Mouse (Mus musculus): ENCODE measurements around the gene Ffar3. TPM values are rescaled to one million over a fixed set of nuclear protein-coding genes. Genes with fewer than 3 reads are reported as not detected.

The Ffar3 gene
- polyA plus RNA-seq, 1 experiment: 0.13 TPM

GRCm38 (mm10) chr7:30847934-30848333 is 8.0 kb downstream of the Ffar3 start:
- Histone ChIP-seq H3K27ac (ENCODE audit: control insufficient read depth, insufficient read depth, low read length) (no peak overlapping the region), H3K27me3 (ENCODE audit: control insufficient read depth, insufficient read depth, low read length) (no peaks in the 10 kb centered on the region), H3K36me3 (ENCODE audit: control insufficient read depth, insufficient read depth, low read length) (no peaks in the 10 kb centered on the region), H3K4me3 (ENCODE audit: control insufficient read depth, insufficient read depth, low read length) (no peak overlapping the region), H3K4me1 (replicated peaks; ENCODE audit: control insufficient read depth, insufficient read depth, low read length) (no peaks in the 10 kb centered on the region)
- TF ChIP-seq POLR2A (IDR thresholded peaks at IDR 0.05; ENCODE audit: control insufficient read depth, extremely low read depth, insufficient read depth, low read length, poor library complexity) (no peak), CTCF (IDR thresholded peaks at IDR 0.05; ENCODE audit: borderline replicate concordance, control insufficient read depth, extremely low read depth, insufficient read depth, low read length, poor library complexity) (no peak)
- DNase-seq: no peak
- 96% methylated on average over 6 of the region's 6 CpGs for WGBS

- no peak overlapping the region for H3K27ac ChIP-seq (ENCODE audit: control insufficient read depth, insufficient read depth, low read length)
- H3K36me3 ChIP-seq (ENCODE audit: control insufficient read depth, insufficient read depth, low read length): no peaks in the 10 kb centered on the region
- TF ChIP-seq POLR2A (IDR thresholded peaks at IDR 0.05; ENCODE audit: control insufficient read depth, extremely low read depth, insufficient read depth, low read length, poor library complexity): no peak
- TF ChIP-seq CTCF (IDR thresholded peaks at IDR 0.05; ENCODE audit: borderline replicate concordance, control insufficient read depth, extremely low read depth, insufficient read depth, low read length, poor library complexity): no peak
- no peak for DNase-seq
- no peaks in the 10 kb centered on the region for H3K27me3 ChIP-seq (ENCODE audit: control insufficient read depth, insufficient read depth, low read length)
- 88% methylated on average over 5 of the region's 5 CpGs for WGBS
- no peaks in the 10 kb centered on the region for H3K4me1 ChIP-seq (replicated peaks; ENCODE audit: control insufficient read depth, insufficient read depth, low read length)
- H3K4me3 ChIP-seq (ENCODE audit: control insufficient read depth, insufficient read depth, low read length): no peak overlapping the region
These were observed 8.6 kb downstream of the Ffar3 start for GRCm38 (mm10) chr7:30847386-30847785.

- DNase-seq: no peak
- Histone ChIP-seq H3K36me3 (ENCODE audit: control insufficient read depth, insufficient read depth, low read length) (no peaks in the 10 kb centered on the region), H3K4me1 (replicated peaks; ENCODE audit: control insufficient read depth, insufficient read depth, low read length) (no peaks in the 10 kb centered on the region), H3K27me3 (ENCODE audit: control insufficient read depth, insufficient read depth, low read length) (no peaks in the 10 kb centered on the region), H3K4me3 (ENCODE audit: control insufficient read depth, insufficient read depth, low read length) (no peak overlapping the region), H3K27ac (ENCODE audit: control insufficient read depth, insufficient read depth, low read length) (no peak overlapping the region)
- TF ChIP-seq CTCF (IDR thresholded peaks at IDR 0.05; ENCODE audit: borderline replicate concordance, control insufficient read depth, extremely low read depth, insufficient read depth, low read length, poor library complexity) (no peak), POLR2A (IDR thresholded peaks at IDR 0.05; ENCODE audit: control insufficient read depth, extremely low read depth, insufficient read depth, low read length, poor library complexity) (no peak)
- WGBS: 59% methylated on average over 2 of the region's 2 CpGs
These were observed 9.4 kb downstream of the Ffar3 start for GRCm38 (mm10) chr7:30846505-30847053.

DNA sequence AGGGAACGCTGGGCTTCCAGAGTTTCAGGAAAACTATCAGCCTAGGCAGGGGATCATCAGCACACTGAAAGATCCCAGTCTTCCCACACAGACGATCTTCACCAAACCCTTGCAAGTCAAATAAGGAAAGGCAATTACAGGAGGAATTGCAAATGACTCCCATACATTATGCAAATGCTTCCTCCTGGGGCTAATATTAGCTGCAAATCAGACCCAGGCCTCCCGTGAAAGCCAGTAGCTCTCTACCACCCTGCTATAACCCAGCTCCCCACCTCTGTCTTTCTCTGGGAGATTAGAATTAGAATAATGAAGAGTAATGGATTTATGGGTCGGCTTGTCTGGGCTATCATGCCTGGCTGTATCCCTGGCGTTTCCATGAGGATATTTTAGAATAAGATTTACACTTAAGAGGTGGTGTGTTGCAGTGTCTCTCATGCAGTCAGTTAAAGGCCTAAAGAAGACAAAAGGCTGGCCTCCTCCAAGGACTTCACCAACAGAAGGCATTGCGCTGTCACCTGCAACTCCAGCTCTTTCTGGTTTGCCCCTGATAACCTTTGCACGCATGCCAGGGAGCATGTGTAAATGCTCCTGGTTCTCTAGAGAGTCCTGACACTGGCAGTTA is 11.2 kb downstream of the Ffar3 start:
- 88% methylated on average over 7 of the region's 7 CpGs for WGBS
- TF ChIP-seq POLR2A (IDR thresholded peaks at IDR 0.05; ENCODE audit: control insufficient read depth, extremely low read depth, insufficient read depth, low read length, poor library complexity) (no peak), CTCF (IDR thresholded peaks at IDR 0.05; ENCODE audit: borderline replicate concordance, control insufficient read depth, extremely low read depth, insufficient read depth, low read length, poor library complexity) (no peak)
- no peak overlapping the region for H3K4me3 ChIP-seq (ENCODE audit: control insufficient read depth, insufficient read depth, low read length)
- no peak for DNase-seq
- no peaks in the 10 kb centered on the region for H3K36me3 ChIP-seq (ENCODE audit: control insufficient read depth, insufficient read depth, low read length)
- no peaks in the 10 kb centered on the region for H3K27me3 ChIP-seq (ENCODE audit: control insufficient read depth, insufficient read depth, low read length)
- H3K4me1 ChIP-seq (replicated peaks; ENCODE audit: control insufficient read depth, insufficient read depth, low read length): no peaks in the 10 kb centered on the region
- H3K27ac ChIP-seq (ENCODE audit: control insufficient read depth, insufficient read depth, low read length): no peak overlapping the region

DNA sequence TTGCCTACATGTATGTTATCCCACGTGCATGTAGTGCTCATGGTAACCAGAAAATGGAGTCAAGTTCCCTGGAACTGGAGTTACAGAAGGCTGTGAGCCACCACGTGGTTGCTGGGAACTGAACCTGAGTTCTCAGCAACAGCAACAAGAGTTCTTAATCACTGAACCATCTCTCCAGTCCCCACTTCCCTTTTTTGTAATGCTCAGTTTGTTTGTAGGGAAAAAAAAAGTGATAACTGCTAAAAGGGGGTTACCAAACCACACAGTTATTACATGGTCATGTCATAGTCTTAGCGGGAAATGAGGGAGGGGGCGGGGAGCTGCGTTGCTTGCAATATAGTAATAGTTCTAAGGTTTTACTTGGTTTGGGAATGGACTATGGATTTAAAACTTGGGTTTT is 13.9 kb downstream of the Ffar3 start:
- H3K36me3 ChIP-seq (ENCODE audit: control insufficient read depth, insufficient read depth, low read length): no peaks in the 10 kb centered on the region
- WGBS: 13% methylated on average over 5 of the region's 5 CpGs
- H3K27ac ChIP-seq (ENCODE audit: control insufficient read depth, insufficient read depth, low read length): no peak overlapping the region
- no peaks in the 10 kb centered on the region for H3K27me3 ChIP-seq (ENCODE audit: control insufficient read depth, insufficient read depth, low read length)
- H3K4me1 ChIP-seq (replicated peaks; ENCODE audit: control insufficient read depth, insufficient read depth, low read length): no peaks in the 10 kb centered on the region
- H3K4me3 ChIP-seq (ENCODE audit: control insufficient read depth, insufficient read depth, low read length): no peak overlapping the region
- TF ChIP-seq POLR2A (IDR thresholded peaks at IDR 0.05; ENCODE audit: control insufficient read depth, extremely low read depth, insufficient read depth, low read length, poor library complexity): no peak
- no peak for TF ChIP-seq CTCF (IDR thresholded peaks at IDR 0.05; ENCODE audit: borderline replicate concordance, control insufficient read depth, extremely low read depth, insufficient read depth, low read length, poor library complexity)
- no peak for DNase-seq

- DNase-seq: no peak
- WGBS: 80% methylated on average over 4 of the region's 4 CpGs
- no peaks in the 10 kb centered on the region for H3K4me1 ChIP-seq (replicated peaks; ENCODE audit: control insufficient read depth, insufficient read depth, low read length)
These were observed 14.6 kb downstream of the Ffar3 start for GRCm38 (mm10) chr7:30841379-30841778.

More at GRCm38 (mm10) chr7:30841379-30841778, 14.6 kb downstream of the Ffar3 start:
- Histone ChIP-seq H3K27me3 (ENCODE audit: control insufficient read depth, insufficient read depth, low read length) (no peaks in the 10 kb centered on the region), H3K4me3 (ENCODE audit: control insufficient read depth, insufficient read depth, low read length) (no peak overlapping the region), H3K36me3 (ENCODE audit: control insufficient read depth, insufficient read depth, low read length) (no peaks in the 10 kb centered on the region), H3K27ac (ENCODE audit: control insufficient read depth, insufficient read depth, low read length) (no peak overlapping the region)
- TF ChIP-seq CTCF (IDR thresholded peaks at IDR 0.05; ENCODE audit: borderline replicate concordance, control insufficient read depth, extremely low read depth, insufficient read depth, low read length, poor library complexity): no peak
- TF ChIP-seq POLR2A (IDR thresholded peaks at IDR 0.05; ENCODE audit: control insufficient read depth, extremely low read depth, insufficient read depth, low read length, poor library complexity): no peak
